19 mouse cellular contexts compared by ENCODE assay signal in genomic region chr1:157018726-157019125, GRCm38 (mm10).
DNase-seq lines count a peak whose midpoint lies in the region; ATAC-seq and TF ChIP-seq lines count a peak whose summit lies in the region.
"Had no signal": no experiment of that assay in that cellular context is flagged by ENCODE, and none has a peak within 500 bp of the region (broad histone marks: within the 10 kb centered on the region; RNA-seq: fewer than 3 reads in every experiment).

No protein-coding gene starts in this region.

- dilution Hi-C loops in CH12.LX (cut with MboI; ENCODE audit: extremely low pct_ligation_motif_present, extremely low pct_unique_long_range_greater_than_20kb, low sequenced_read_pairs), result no loop called here

- H3K79me2 ChIP-seq in CH12.LX (replicated peaks; ENCODE audit: control insufficient read depth, extremely low read depth, insufficient read depth, poor library complexity, severe bottlenecking) (0 out of 2 replicates have a peak, but pooled peaks cover 2% of the 10 kb centered on the region), macrophage (ENCODE audit: inconsistent target) (no peaks in the 10 kb centered on the region)

- H3K9ac ChIP-seq in lung, embryonic 14.5 days, result no peak overlapping the region
- peak overlapping the region; percentile 57 for H3K9ac ChIP-seq in CH12.LX (ENCODE audit: insufficient read depth, low read depth)
- H3K9ac ChIP-seq: embryonic facial prominence, embryonic 13.5 days; hindbrain, embryonic 13.5 days had no signal

- TF ChIP-seq POLR2A in CH12.LX (IDR thresholded peaks at IDR 0.05; ENCODE audit: low read depth, low read length), result no peak; the same call in 1 of the 2 replicates

- H3K27ac ChIP-seq in heart, embryonic 10.5 days, result no peak overlapping the region
- peak overlapping the region; percentile 14; the same call in 1 of the 2 replicates for H3K27ac ChIP-seq in lung, embryonic 14.5 days (ENCODE audit: low read depth)
- peak overlapping the region; percentile 91 for H3K27ac ChIP-seq in CH12.LX (ENCODE audit: insufficient read depth, low read depth)
- 0 out of 2 replicates have a peak overlapping the region, but pooled peaks have one; percentile 76 for H3K27ac ChIP-seq in macrophage
- H3K27ac ChIP-seq: embryonic facial prominence, embryonic 13.5 days; hindbrain, embryonic 13.5 days; hindbrain, postnatal 0 days had no signal

- TF ChIP-seq RAD21 in CH12.LX (IDR thresholded peaks at IDR 0.05; ENCODE audit: low read depth, low read length), result no peak

- no peak for ATAC-seq in lung, embryonic 14.5 days (ENCODE audit: insufficient read depth)
- ATAC-seq: forebrain, embryonic 14.5 days; hindbrain, postnatal 0 days had no signal

- no peaks in the 10 kb centered on the region for H3K9me3 ChIP-seq in heart, embryonic 10.5 days
- H3K9me3 ChIP-seq in lung, embryonic 14.5 days (ENCODE audit: low read depth, low read length), result no peaks in the 10 kb centered on the region
- H3K9me3 ChIP-seq in CH12.LX (replicated peaks; ENCODE audit: low read length), result no peaks in the 10 kb centered on the region
- H3K9me3 ChIP-seq: embryonic facial prominence, embryonic 13.5 days; hindbrain, embryonic 13.5 days had no signal

- H3K4me1 ChIP-seq in heart, embryonic 10.5 days, result peaks cover 28% of the 10 kb centered on the region
- peaks cover 13% of the 10 kb centered on the region; the same call in 1 of the 2 replicates for H3K4me1 ChIP-seq in lung, embryonic 14.5 days (ENCODE audit: insufficient read depth)
- peaks cover 39 to 93% of the 10 kb centered on the region in 2 experiments for H3K4me1 ChIP-seq in CH12.LX (ENCODE audit: control insufficient read depth in 1 of 2, insufficient read depth in 2 of 2)
- H3K4me1 ChIP-seq: embryonic facial prominence, embryonic 13.5 days; hindbrain, embryonic 13.5 days had no signal

- in situ Hi-C loops in CH12.LX (cut with MboI; ENCODE audit: low pct_ligation_motif_present, low pct_unique_long_range_greater_than_20kb, low sequenced_read_pairs), result no loop called here

- no peaks in the 10 kb centered on the region for H3K27me3 ChIP-seq in heart, embryonic 10.5 days (ENCODE audit: insufficient read depth, poor library complexity, severe bottlenecking)
- no peaks in the 10 kb centered on the region for H3K27me3 ChIP-seq in lung, embryonic 14.5 days (ENCODE audit: insufficient read depth, low read length)
- no peaks in the 10 kb centered on the region for H3K27me3 ChIP-seq in CH12.LX (replicated peaks)
- H3K27me3 ChIP-seq: embryonic facial prominence, embryonic 13.5 days; hindbrain, embryonic 13.5 days had no signal

- no peak overlapping the region for H3K4me2 ChIP-seq in lung, embryonic 14.5 days
- H3K4me2 ChIP-seq in CH12.LX (ENCODE audit: insufficient read depth, low read depth, poor library complexity, severe bottlenecking), result peak overlapping the region; percentile 81
- H3K4me2 ChIP-seq: embryonic facial prominence, embryonic 13.5 days; hindbrain, embryonic 13.5 days had no signal

- no peak overlapping the region for H3K4me3 ChIP-seq in heart, embryonic 10.5 days
- no peak overlapping the region for H3K4me3 ChIP-seq in lung, embryonic 14.5 days (ENCODE audit: low read depth, low read length)
- H3K4me3 ChIP-seq in CH12.LX (replicated peaks in 1 of 3; ENCODE audit: low read depth in 2 of 3, low read length in 2 of 3, poor library complexity in 1 of 3), result no peak overlapping the region
- no peak overlapping the region for H3K4me3 ChIP-seq in macrophage (ENCODE audit: inconsistent target)
- H3K4me3 ChIP-seq: embryonic facial prominence, embryonic 13.5 days; hindbrain, embryonic 13.5 days had no signal

- TF ChIP-seq CTCF in lung, embryonic 14.5 days (IDR thresholded peaks at IDR 0.05; ENCODE audit: low read depth), result no peak
- TF ChIP-seq CTCF in CH12.LX (conservative IDR thresholded peaks at IDR 0.05 in 1 of 2, IDR thresholded peaks at IDR 0.05 in 1 of 2; ENCODE audit: low read depth in 2 of 2, low read length in 2 of 2), result no peak

- H3K36me3 ChIP-seq in heart, embryonic 10.5 days, result no peaks in the 10 kb centered on the region
- H3K36me3 ChIP-seq in lung, embryonic 14.5 days (ENCODE audit: insufficient read depth), result no peaks in the 10 kb centered on the region
- H3K36me3 ChIP-seq in CH12.LX (replicated peaks in 1 of 2; ENCODE audit: control insufficient read depth in 1 of 2, insufficient read depth in 1 of 2, low read length in 1 of 2) (no peaks in the 10 kb centered on the region), macrophage (ENCODE audit: inconsistent target) (no peaks in the 10 kb centered on the region)
- H3K36me3 ChIP-seq: embryonic facial prominence, embryonic 13.5 days; hindbrain, embryonic 13.5 days had no signal

- peak; percentile 57 for DNase-seq in heart, embryonic 10.5 days (ENCODE audit: low spot score)
- DNase-seq in heart, postnatal 4 days, result no peak
- no peak for DNase-seq in lung, embryonic 14.5 days
- no peak for DNase-seq in lung, postnatal 25 days (ENCODE audit: low spot score)
- DNase-seq in CH12.LX (ENCODE audit: extremely low read depth), result no peak
- no peak for DNase-seq in ovary, postnatal 14 days (ENCODE audit: low spot score)
- DNase-seq: adrenal gland, adult 2 months; adrenal gland, postnatal 25 days; cerebellum, adult 18-20 months; cerebellum, adult 9-11 months; cerebellum, postnatal 36 days; gastrocnemius, postnatal 36 days; heart, adult 18-20 months; heart, postnatal 10 days had no signal

- no peak for TF ChIP-seq EP300 in CH12.LX (IDR thresholded peaks at IDR 0.05; ENCODE audit: low read length)

- 63% methylated on average over 2 of the region's 2 CpGs for WGBS in heart, embryonic 10.5 days
- WGBS in lung, embryonic 14.5 days, result 84% methylated on average over 2 of the region's 2 CpGs
- WGBS in macrophage (ENCODE audit: missing documents), result 88% methylated on average over 2 of the region's 2 CpGs

TF ChIP-seq in CH12.LX, 34 proteins besides CTCF, POLR2A, EP300 and RAD21:
- TF ChIP-seq JUND (conservative IDR thresholded peaks at IDR 0.05; ENCODE audit: low read depth, low read length) (no peak), KAT2A (IDR thresholded peaks at IDR 0.05; ENCODE audit: insufficient replicate concordance, low read length) (no peak), SIN3A (IDR thresholded peaks at IDR 0.05; ENCODE audit: low read length) (0 out of 2 replicates have a peak, but pooled peaks have one; percentile 0), ELF1 (IDR thresholded peaks at IDR 0.05; ENCODE audit: low read depth, low read length) (peak; percentile 64), MYC (IDR thresholded peaks at IDR 0.05; ENCODE audit: low read depth, low read length) (no peak)
